Mouse (Mus musculus): ENCODE data around the gene Psma7. TPM values are rescaled to one million over a fixed set of nuclear protein-coding genes. Genes with fewer than 3 reads are reported as not detected.

Psma7 gene
- polyA plus RNA-seq, 1 experiment from 2014 or later: 590 TPM

GRCm38 (mm10) chr2:180031270-180031669, 11.0 kb downstream of the Psma7 start:
- WGBS: 90% methylated on average over 6 of the region's 6 CpGs
- Histone ChIP-seq H3K4me3 (replicated peaks; ENCODE audit: low read length) (no peak overlapping the region), H3K9me3 (ENCODE audit: control insufficient read depth, low read length) (no peaks in the 10 kb centered on the region), H3K9ac (replicated peaks; ENCODE audit: low read depth, low read length) (no peak overlapping the region), H3K36me3 (ENCODE audit: control insufficient read depth, insufficient read depth) (peaks cover 57% of the 10 kb centered on the region), H3K4me1 (replicated peaks; ENCODE audit: control insufficient read depth, insufficient read depth, low read length) (peaks cover 28% of the 10 kb centered on the region), H3K27me3 (replicated peaks; ENCODE audit: control insufficient read depth, insufficient read depth, low read length) (no peaks in the 10 kb centered on the region), H3K4me2 (ENCODE audit: low read length) (no peak overlapping the region), H3K27ac (ENCODE audit: low read length) (no peak overlapping the region)
- ATAC-seq: no peak

DNA sequence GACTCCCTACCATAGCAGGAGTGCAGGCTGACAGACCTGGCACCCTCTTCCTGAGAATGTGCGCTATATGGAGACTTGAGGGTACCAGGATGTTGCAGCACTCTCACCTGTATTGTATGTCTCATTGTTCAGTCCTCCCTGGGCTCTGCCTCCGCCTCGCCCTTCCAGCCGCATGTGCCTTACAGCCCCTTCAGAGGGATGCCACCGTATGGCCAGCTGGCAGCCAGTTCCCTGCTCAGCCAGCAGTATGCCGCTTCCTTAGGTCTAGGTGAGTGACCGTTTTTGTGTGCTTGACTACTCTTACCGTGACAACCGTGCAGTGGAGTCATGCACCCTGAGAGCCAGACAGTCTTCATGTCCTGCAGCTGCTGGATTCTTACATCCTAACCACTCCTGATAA, 14.5 kb downstream of the Psma7 start:
- Histone ChIP-seq H3K27ac (ENCODE audit: low read length) (no peak overlapping the region), H3K9ac (replicated peaks; ENCODE audit: low read depth, low read length) (0 out of 2 replicates have a peak overlapping the region, but pooled peaks have one; percentile 97), H3K36me3 (ENCODE audit: control insufficient read depth, insufficient read depth) (peaks cover 29% of the 10 kb centered on the region), H3K27me3 (replicated peaks; ENCODE audit: control insufficient read depth, insufficient read depth, low read length) (peaks cover 7% of the 10 kb centered on the region), H3K9me3 (ENCODE audit: control insufficient read depth, low read length) (no peaks in the 10 kb centered on the region), H3K4me1 (replicated peaks; ENCODE audit: control insufficient read depth, insufficient read depth, low read length) (peaks cover 31% of the 10 kb centered on the region), H3K4me2 (ENCODE audit: low read length) (peak overlapping the region; percentile 95), H3K4me3 (replicated peaks; ENCODE audit: low read length) (peak overlapping the region; percentile 99)
- ATAC-seq: no peak
- 67% methylated on average over 9 of the region's 9 CpGs for WGBS

GRCm38 (mm10) chr2:180025861-180026200, 16.4 kb downstream of the Psma7 start:
- no peak for ATAC-seq

GRCm38 (mm10) chr2:180025135-180025860, 16.9 kb downstream of the Psma7 start:
- Histone ChIP-seq H3K4me2 (ENCODE audit: low read length) (peak overlapping the region; percentile 95), H3K4me3 (replicated peaks; ENCODE audit: low read length) (peak overlapping the region; percentile 99), H3K9ac (replicated peaks; ENCODE audit: low read depth, low read length) (peak overlapping the region; percentile 97), H3K27ac (ENCODE audit: low read length) (peak overlapping the region; percentile 95), H3K36me3 (ENCODE audit: control insufficient read depth, insufficient read depth) (peaks cover 13% of the 10 kb centered on the region), H3K27me3 (replicated peaks; ENCODE audit: control insufficient read depth, insufficient read depth, low read length) (peaks cover 17% of the 10 kb centered on the region), H3K4me1 (replicated peaks; ENCODE audit: control insufficient read depth, insufficient read depth, low read length) (peaks cover 31% of the 10 kb centered on the region), H3K9me3 (ENCODE audit: control insufficient read depth, low read length) (no peaks in the 10 kb centered on the region)
- peak; percentile 37; the same call in 1 of the 2 replicates for ATAC-seq
- WGBS: under 1% methylated on average over 83 of the region's 84 CpGs

More at GRCm38 (mm10) chr2:180025861-180026200, 16.4 kb downstream of the Psma7 start:
- H3K4me1 ChIP-seq (replicated peaks; ENCODE audit: control insufficient read depth, insufficient read depth, low read length): peaks cover 31% of the 10 kb centered on the region
- peak overlapping the region; percentile 97 for H3K9ac ChIP-seq (replicated peaks; ENCODE audit: low read depth, low read length)
- peak overlapping the region; percentile 95 for H3K4me2 ChIP-seq (ENCODE audit: low read length)
- H3K4me3 ChIP-seq (replicated peaks; ENCODE audit: low read length): peak overlapping the region; percentile 99
- H3K36me3 ChIP-seq (ENCODE audit: control insufficient read depth, insufficient read depth): peaks cover 18% of the 10 kb centered on the region
- H3K27me3 ChIP-seq (replicated peaks; ENCODE audit: control insufficient read depth, insufficient read depth, low read length): peaks cover 17% of the 10 kb centered on the region
- no peaks in the 10 kb centered on the region for H3K9me3 ChIP-seq (ENCODE audit: control insufficient read depth, low read length)
- WGBS: 4% methylated on average over 6 of the region's 6 CpGs
- peak overlapping the region; percentile 95 for H3K27ac ChIP-seq (ENCODE audit: low read length)

GRCm38 (mm10) chr2:180024401-180025098, 17.7 kb downstream of the Psma7 start, which contains the start of gene Lsm14b:
Gene Lsm14b, plus strand, starts transcription at chr2:180024987.
- peak within 1 kb of the TSS; percentile 96 for H3K4me2 ChIP-seq (ENCODE audit: low read length)
- H3K9ac ChIP-seq (replicated peaks; ENCODE audit: low read depth, low read length): peak within 1 kb of the TSS; percentile 97
- peak; percentile 97 for ATAC-seq
- H3K4me3 ChIP-seq (replicated peaks; ENCODE audit: low read length): peak within 1 kb of the TSS; percentile 99
- H3K4me1 ChIP-seq (replicated peaks; ENCODE audit: control insufficient read depth, insufficient read depth, low read length): peaks cover 31% of the 10 kb centered on the region
- H3K27ac ChIP-seq (ENCODE audit: low read length): peak within 1 kb of the TSS; percentile 95
- no peaks in the 10 kb centered on the region for H3K9me3 ChIP-seq (ENCODE audit: control insufficient read depth, low read length)
- H3K36me3 ChIP-seq (ENCODE audit: control insufficient read depth, insufficient read depth): peaks cover 10% of the 10 kb centered on the region
- under 1% methylated on average over 71 of the region's 80 CpGs for WGBS
- peaks cover 17% of the 10 kb centered on the region for H3K27me3 ChIP-seq (replicated peaks; ENCODE audit: control insufficient read depth, insufficient read depth, low read length)

DNA sequence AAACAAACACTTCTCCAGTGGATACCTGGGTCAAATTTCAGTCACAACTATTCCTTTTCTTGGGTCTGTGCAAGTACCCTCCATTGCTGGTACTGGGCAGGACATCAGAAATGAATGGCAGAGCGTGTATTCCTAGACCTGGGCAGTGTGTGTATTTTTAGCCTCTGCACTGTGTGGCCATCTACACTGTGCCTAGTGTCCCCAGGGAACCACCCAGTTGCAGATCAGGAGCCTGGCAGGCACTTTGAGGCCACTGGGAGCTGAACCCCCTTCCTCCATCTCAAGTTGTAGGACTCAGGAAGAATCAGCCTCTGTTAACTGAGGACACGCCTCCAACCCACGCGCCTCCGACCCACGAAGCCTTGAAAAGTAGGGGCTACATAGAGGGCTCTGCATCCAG, 19.5 kb downstream of the Psma7 start:
- Histone ChIP-seq H3K27ac (ENCODE audit: low read length) (no peak overlapping the region), H3K36me3 (ENCODE audit: control insufficient read depth, insufficient read depth) (no peaks in the 10 kb centered on the region), H3K9ac (replicated peaks; ENCODE audit: low read depth, low read length) (no peak overlapping the region), H3K27me3 (replicated peaks; ENCODE audit: control insufficient read depth, insufficient read depth, low read length) (peaks cover 17% of the 10 kb centered on the region), H3K9me3 (ENCODE audit: control insufficient read depth, low read length) (no peaks in the 10 kb centered on the region), H3K4me3 (replicated peaks; ENCODE audit: low read length) (no peak overlapping the region), H3K4me1 (replicated peaks; ENCODE audit: control insufficient read depth, insufficient read depth, low read length) (peaks cover 18% of the 10 kb centered on the region), H3K4me2 (ENCODE audit: low read length) (no peak overlapping the region)
- no peak for ATAC-seq
- WGBS: 76% methylated on average over 6 of the region's 6 CpGs

DNA sequence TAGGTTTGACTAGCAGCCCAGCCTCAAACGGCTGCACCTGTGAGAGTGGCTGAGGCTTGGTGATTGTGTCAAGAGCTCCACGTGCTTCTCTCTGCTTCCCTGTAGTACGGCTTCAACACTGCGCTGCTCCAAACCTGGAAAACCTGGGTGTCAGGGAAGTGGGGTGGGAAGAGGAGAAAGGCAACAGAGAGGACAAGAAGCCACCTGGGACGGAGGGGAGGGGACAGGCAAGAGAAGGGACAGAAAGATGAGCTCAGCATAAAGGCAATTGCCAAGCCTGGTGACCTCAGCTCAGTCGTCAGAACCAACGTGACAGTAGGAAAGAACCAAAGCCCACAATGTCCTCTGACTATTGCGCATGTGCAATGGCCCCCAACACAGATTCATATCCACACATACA, 21.3 kb downstream of the Psma7 start:
- H3K4me1 ChIP-seq (replicated peaks; ENCODE audit: control insufficient read depth, insufficient read depth, low read length): peaks cover under 1% of the 10 kb centered on the region; the same call in 1 of the 2 replicates
- H3K4me3 ChIP-seq (replicated peaks; ENCODE audit: low read length): no peak overlapping the region
- no peak overlapping the region for H3K9ac ChIP-seq (replicated peaks; ENCODE audit: low read depth, low read length)
- no peak overlapping the region for H3K27ac ChIP-seq (ENCODE audit: low read length)
- ATAC-seq: no peak
- no peak overlapping the region for H3K4me2 ChIP-seq (ENCODE audit: low read length)
- H3K27me3 ChIP-seq (replicated peaks; ENCODE audit: control insufficient read depth, insufficient read depth, low read length): peaks cover 17% of the 10 kb centered on the region
- H3K9me3 ChIP-seq (ENCODE audit: control insufficient read depth, low read length): no peaks in the 10 kb centered on the region
- no peaks in the 10 kb centered on the region for H3K36me3 ChIP-seq (ENCODE audit: control insufficient read depth, insufficient read depth)
- 86% methylated on average over 8 of the region's 8 CpGs for WGBS

- Histone ChIP-seq H3K4me1 (replicated peaks; ENCODE audit: control insufficient read depth, insufficient read depth, low read length) (no peaks in the 10 kb centered on the region), H3K9ac (replicated peaks; ENCODE audit: low read depth, low read length) (no peak overlapping the region), H3K4me3 (replicated peaks; ENCODE audit: low read length) (no peak overlapping the region), H3K27me3 (replicated peaks; ENCODE audit: control insufficient read depth, insufficient read depth, low read length) (peaks cover 17% of the 10 kb centered on the region), H3K4me2 (ENCODE audit: low read length) (no peak overlapping the region), H3K27ac (ENCODE audit: low read length) (no peak overlapping the region), H3K36me3 (ENCODE audit: control insufficient read depth, insufficient read depth) (no peaks in the 10 kb centered on the region), H3K9me3 (ENCODE audit: control insufficient read depth, low read length) (no peaks in the 10 kb centered on the region)
- 76% methylated on average over 7 of the region's 7 CpGs for WGBS
- ATAC-seq: no peak
Observed at GRCm38 (mm10) chr2:180020091-180020661, 22.1 kb downstream of the Psma7 start.

DNA sequence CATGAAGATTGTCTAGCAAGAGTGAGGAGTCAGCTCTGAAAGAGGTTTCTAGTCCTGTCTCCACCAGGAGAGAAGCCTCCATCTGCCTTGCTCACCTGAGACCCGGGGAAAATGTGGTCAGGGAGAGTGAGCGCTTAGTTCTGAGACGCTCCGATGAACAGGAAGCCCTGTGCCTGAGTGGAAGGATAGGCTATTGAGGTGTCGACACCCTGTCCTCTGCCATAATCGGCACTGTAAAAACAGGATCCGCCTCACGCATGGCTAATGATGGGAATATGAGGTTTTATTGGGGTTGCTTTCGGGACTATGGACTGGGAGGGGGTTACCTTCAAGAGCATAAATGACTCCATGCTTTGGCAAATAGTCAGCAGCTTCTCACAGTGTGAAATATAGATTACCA, 23.7 kb downstream of the Psma7 start:
- Histone ChIP-seq H3K27me3 (replicated peaks; ENCODE audit: control insufficient read depth, insufficient read depth, low read length) (peaks cover 17% of the 10 kb centered on the region), H3K9ac (replicated peaks; ENCODE audit: low read depth, low read length) (no peak overlapping the region), H3K4me2 (ENCODE audit: low read length) (no peak overlapping the region), H3K36me3 (ENCODE audit: control insufficient read depth, insufficient read depth) (no peaks in the 10 kb centered on the region), H3K9me3 (ENCODE audit: control insufficient read depth, low read length) (no peaks in the 10 kb centered on the region), H3K27ac (ENCODE audit: low read length) (no peak overlapping the region), H3K4me3 (replicated peaks; ENCODE audit: low read length) (no peak overlapping the region), H3K4me1 (replicated peaks; ENCODE audit: control insufficient read depth, insufficient read depth, low read length) (no peaks in the 10 kb centered on the region)
- 84% methylated on average over 9 of the region's 9 CpGs for WGBS
- no peak for ATAC-seq

All from forebrain, embryonic 16.5 days (tissue).